Mouse (Mus musculus): ENCODE measurements around the gene Kcnc3.

DNA sequence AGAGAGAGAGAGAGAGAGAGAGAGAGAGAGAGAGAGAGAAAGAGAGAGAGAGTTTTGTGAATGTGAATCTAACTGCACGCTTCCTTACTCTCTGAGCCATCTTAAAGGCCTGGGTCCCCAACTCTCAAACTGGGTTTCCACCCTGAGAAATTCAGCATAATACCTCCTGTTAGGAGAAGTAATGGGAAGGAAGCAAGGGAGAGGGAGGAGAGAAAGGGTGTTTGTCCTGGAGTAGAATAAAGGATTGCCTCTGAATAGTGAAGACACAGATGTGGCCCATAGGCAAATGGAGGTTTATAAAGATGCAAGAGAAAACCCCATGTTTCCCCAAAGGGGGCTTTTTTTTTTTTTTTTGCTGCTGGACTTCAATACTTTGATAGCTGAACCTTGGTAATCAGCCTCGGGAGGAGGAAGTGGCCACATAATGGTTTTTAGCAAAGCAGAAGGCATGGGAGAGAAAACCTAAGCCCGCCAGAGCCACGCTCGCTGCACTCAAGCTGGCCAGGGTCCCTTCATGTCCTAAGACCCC lies 17.4 kb upstream of the Kcnc3 start:
- no peak for TF ChIP-seq CTCF (IDR thresholded peaks at IDR 0.05; ENCODE audit: control insufficient read depth, insufficient read depth, low read length)
- no peak for TF ChIP-seq POLR2A (IDR thresholded peaks at IDR 0.05; ENCODE audit: borderline replicate concordance, control insufficient read depth, low read depth, low read length)
